Mouse (Mus musculus) mouse embryonic stem cell (cell line): Measurements from ENCODE around the gene Tm6sf1.

Experiments used
- in situ Hi-C, 2 experiments: fragments of 300-500 bp; cut with MboI; formaldehyde crosslinking; loops; 1 replicate in 1 of 2; 3 replicates in 1 of 2; pipeline ENCODE4 v1.14.3; 2019 to 2020; ENCODE audit warnings: low sequenced_read_pairs in 2 of 2, low pct_unique_long_range_greater_than_20kb in 1 of 2, mixed read lengths in 1 of 2; ENCODE audit not compliant: unreplicated experiment in 1 of 2

The Tm6sf1 gene

GRCm38 (mm10) chr7:81873807-81874206, 15.0 kb downstream of the Tm6sf1 start:
- in situ Hi-C loops, result no loop called here

- in situ Hi-C loops, result loop anchor here in 1 of 2 experiments (25.0 kb wide), 1 partner anchor 87 kb away; the partner anchor contains the start of gene 3110040N11Rik
Observed at GRCm38 (mm10) chr7:81874636-81875035, 15.8 kb downstream of the Tm6sf1 start.

GRCm38 (mm10) chr7:81875372-81875771, 16.6 kb downstream of the Tm6sf1 start:
- in situ Hi-C loops, result loop anchor here in 1 of 2 experiments (25.0 kb wide), 1 partner anchor 88 kb away; the partner anchor contains the start of gene 3110040N11Rik

- in situ Hi-C loops, result loop anchor here in 1 of 2 experiments (25.0 kb wide), 1 partner anchor 93 kb away; the partner anchor contains the start of gene 3110040N11Rik
Observed at GRCm38 (mm10) chr7:81880286-81880685, 21.5 kb downstream of the Tm6sf1 start.

- in situ Hi-C loops, result loop anchor here in 1 of 2 experiments (25.0 kb wide), 1 partner anchor 93 kb away; the partner anchor contains the start of gene 3110040N11Rik
Observed at GRCm38 (mm10) chr7:81880797-81881196, 22.0 kb downstream of the Tm6sf1 start.

- in situ Hi-C loops, result loop anchor here in 1 of 2 experiments (25.0 kb wide), 1 partner anchor 94 kb away; the partner anchor contains the start of gene 3110040N11Rik
Observed at GRCm38 (mm10) chr7:81881600-81881999, 22.8 kb downstream of the Tm6sf1 start.

- in situ Hi-C loops, result loop anchor here in 1 of 2 experiments (25.0 kb wide), 1 partner anchor 98 kb away; the partner anchor contains the start of gene 3110040N11Rik
Observed at GRCm38 (mm10) chr7:81885128-81885527, 26.3 kb downstream of the Tm6sf1 start.

GRCm38 (mm10) chr7:81899361-81899760, 40.6 kb downstream of the Tm6sf1 start:
- in situ Hi-C loops, result loop anchor here in 1 of 2 experiments (25.0 kb wide), 1 partner anchor 112 kb away; the partner anchor contains the start of gene 3110040N11Rik

- in situ Hi-C loops, result no loop called here
Observed at GRCm38 (mm10) chr7:81904094-81904493, 45.3 kb downstream of the Tm6sf1 start.

GRCm38 (mm10) chr7:81904926-81905325, 46.1 kb downstream of the Tm6sf1 start:
- in situ Hi-C loops, result no loop called here

GRCm38 (mm10) chr7:81918316-81918715, 59.5 kb downstream of the Tm6sf1 start:
- in situ Hi-C loops, result no loop called here

GRCm38 (mm10) chr7:81920314-81920713, 61.5 kb downstream of the Tm6sf1 start:
- in situ Hi-C loops, result no loop called here

GRCm38 (mm10) chr7:81921379-81921952, 62.7 kb downstream of the Tm6sf1 start:
- in situ Hi-C loops, result no loop called here

- in situ Hi-C loops, result no loop called here
Observed at GRCm38 (mm10) chr7:81928998-81929397, 70.2 kb downstream of the Tm6sf1 start.

- in situ Hi-C loops, result no loop called here
Observed at GRCm38 (mm10) chr7:81932521-81933045, 73.8 kb downstream of the Tm6sf1 start.

GRCm38 (mm10) chr7:81933061-81933600, 74.3 kb downstream of the Tm6sf1 start:
- in situ Hi-C loops, result no loop called here

- in situ Hi-C loops, result no loop called here
Observed at GRCm38 (mm10) chr7:81933601-81934266, 74.9 kb downstream of the Tm6sf1 start.
